Mouse (Mus musculus): Measurements from ENCODE around the gene Adk.

- TF ChIP-seq POLR2A (IDR thresholded peaks at IDR 0.05; ENCODE audit: low read depth, low read length) (no peak), CTCF (IDR thresholded peaks at IDR 0.05; ENCODE audit: extremely low read depth, insufficient read depth, insufficient read length, insufficient replicate concordance) (no peak)
Observed at GRCm38 (mm10) chr14:21402621-21403405, 350.4 kb downstream of the Adk start.

Measured in spleen, adult 2 months (tissue).